Mouse (Mus musculus) right cerebral cortex, postnatal 36 days (tissue): Measurements from ENCODE around the gene Ppil4.

Experiments used
- DNase-seq, 2 experiments: peaks; one replicate each; pipeline ENCODE4 v3.0.0; 2022; ENCODE audit warnings: low spot score in 2 of 2, mixed read lengths in 1 of 2

The Ppil4 gene

GRCm38 (mm10) chr10:7824663-7825280, 32.1 kb downstream of the Ppil4 start:
- DNase-seq, result no peak

DNA sequence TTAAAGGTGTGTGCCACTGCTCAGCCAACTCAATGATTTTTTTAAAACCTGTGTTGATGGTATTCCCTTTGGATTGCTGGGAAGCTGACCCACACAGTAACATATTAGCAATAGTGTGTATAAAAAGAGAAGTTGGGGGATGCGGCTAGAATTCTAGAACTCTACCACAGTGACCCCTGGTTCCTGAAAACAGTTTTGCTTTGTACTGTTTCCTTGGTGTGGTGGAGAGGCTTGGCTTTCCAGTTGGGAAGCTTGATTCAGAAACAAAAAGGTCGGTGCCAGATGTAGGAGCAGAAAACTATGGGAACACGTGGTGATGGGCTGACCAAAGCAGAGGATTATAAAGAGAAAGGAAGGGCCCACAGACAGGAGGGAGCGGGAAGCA, 32.6 kb downstream of the Ppil4 start:
- no peak for DNase-seq

GRCm38 (mm10) chr10:7826106-7826505, 33.4 kb downstream of the Ppil4 start:
- no peak for DNase-seq

GRCm38 (mm10) chr10:7832171-7832676, 39.5 kb downstream of the Ppil4 start, which contains the start of gene Zc3h12d:
Gene Zc3h12d, plus strand, starts transcription at chr10:7832470.
- no peak for DNase-seq

GRCm38 (mm10) chr10:7833377-7834165, 40.9 kb downstream of the Ppil4 start:
- DNase-seq, result no peak

DNA sequence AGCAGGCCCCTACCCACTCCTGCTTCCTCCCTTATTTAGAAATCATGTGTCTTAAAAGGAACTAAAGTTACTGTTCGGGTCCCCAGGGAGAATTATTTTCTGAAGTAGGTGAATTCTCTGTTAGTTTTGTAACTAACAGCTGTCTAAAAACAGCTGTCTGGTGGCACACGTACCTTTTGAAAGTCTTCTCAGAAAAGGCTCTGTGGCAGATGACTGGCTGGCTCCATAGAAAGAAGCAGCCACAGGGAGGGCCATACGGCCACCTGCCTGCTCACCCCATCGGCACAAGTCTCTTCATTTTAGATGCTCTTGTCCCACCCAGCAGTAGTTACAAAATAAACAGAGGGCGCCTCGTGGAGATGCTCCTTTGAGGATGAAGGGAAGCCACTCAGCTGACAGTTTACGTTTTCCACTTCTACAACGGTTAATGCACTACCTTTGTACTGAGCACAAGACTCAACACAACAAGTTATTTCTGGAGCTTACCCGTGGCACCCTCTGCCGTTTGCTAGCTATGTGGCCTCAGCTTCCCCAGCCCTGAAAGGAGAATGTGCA, 42.1 kb downstream of the Ppil4 start:
- no peak for DNase-seq

DNA sequence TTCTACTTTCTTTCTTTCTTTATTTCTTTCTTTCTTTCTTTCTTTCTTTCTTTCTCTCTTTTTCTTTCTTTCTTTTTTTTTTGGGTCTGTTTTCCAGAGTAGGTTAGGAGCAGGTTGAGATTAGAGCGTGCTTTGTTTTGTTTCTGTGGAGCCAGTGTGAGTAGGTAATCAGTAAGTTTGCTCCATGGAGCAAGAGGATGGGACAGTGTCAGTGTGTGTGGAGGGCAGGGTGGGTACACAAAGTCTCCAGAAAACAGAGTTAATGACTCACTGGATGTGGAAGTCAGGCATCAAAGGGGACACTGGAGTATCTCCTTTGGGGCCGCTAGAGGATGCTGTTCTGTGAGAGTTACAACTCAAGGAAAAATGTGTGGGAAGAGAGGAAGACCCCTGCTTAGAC, 44.2 kb downstream of the Ppil4 start:
- no peak for DNase-seq

GRCm38 (mm10) chr10:7837446-7837845, 44.8 kb downstream of the Ppil4 start:
- no peak for DNase-seq

DNA sequence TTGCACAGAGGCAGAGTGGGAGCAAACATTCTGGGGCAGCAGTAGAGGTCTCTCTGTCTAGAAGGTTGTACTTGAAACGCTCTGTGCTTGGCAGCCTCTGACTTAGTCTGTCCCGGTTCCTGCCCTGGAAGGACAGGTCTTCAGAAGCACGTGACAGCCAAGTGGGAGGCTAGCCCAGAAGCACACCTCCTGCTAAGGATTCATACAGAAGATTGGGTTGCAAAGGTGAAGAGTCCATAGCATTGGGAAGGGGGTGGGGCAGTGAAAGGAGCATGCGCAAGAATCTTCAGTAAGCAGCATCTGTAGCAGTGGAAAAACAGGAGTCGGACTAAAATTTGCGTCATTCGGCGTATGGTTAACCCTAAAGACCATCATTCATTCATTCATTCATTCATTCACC, 45.3 kb downstream of the Ppil4 start:
- DNase-seq, result no peak

GRCm38 (mm10) chr10:7838874-7839421, 46.3 kb downstream of the Ppil4 start:
- no peak for DNase-seq

DNA sequence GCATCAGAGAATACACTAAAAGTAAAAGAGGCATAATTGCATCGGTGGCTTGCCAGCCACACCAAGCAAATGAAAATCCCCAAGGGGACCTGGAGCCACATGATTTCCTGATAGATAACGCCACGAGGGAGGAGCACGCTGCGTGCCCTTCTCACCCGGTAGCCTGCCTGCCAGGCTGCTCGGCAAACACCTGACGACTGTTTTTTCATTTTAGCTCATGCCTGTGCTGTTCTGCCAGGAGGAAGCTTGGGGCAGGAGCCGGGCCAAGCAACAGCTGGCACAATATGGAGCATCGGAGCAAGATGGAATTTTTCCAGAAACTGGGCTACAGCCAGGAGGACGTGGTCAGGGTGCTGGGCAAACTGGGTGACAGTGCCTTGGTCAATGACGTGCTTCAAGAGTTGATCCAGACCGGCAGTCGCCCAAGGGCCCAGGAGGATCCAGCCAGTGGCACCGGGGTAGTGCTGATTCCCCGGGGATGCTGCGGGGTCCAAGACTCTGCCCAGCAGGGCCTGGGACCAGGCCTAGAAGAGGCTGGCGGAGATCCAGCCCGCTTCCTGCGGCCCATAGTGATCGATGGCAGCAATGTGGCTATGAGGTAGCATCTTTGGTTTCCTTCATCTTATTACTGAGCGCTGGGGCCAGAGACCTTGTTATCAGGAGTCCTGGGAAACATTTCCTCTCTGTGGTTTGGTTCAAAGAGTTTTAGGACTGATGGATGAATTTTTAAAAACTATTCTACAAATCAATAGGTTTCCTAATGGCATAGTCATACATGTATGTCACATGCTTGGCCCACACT, 47.1 kb downstream of the Ppil4 start:
- no peak for DNase-seq

- no peak for DNase-seq
Observed at GRCm38 (mm10) chr10:7840353-7840733, 47.7 kb downstream of the Ppil4 start.

DNA sequence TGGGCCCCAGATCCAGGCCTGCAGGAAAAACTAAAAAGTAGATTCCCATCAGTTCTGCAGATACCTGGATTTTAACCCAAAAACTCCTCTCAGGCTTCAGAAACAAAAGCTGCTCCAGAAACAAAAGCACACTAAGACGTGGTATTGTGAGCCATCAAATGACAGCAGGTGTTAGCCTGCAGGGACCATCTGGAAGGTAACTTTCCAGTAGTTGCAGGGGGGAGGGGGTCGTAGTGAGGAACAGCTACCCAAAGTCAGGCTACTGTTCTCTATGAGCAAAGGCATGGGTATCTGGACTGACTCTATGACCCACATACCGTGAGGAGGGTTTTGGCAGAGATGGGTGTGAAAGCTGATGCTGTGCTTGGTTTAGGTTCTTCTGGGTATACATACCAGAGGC, 48.1 kb downstream of the Ppil4 start:
- DNase-seq, result no peak

DNA sequence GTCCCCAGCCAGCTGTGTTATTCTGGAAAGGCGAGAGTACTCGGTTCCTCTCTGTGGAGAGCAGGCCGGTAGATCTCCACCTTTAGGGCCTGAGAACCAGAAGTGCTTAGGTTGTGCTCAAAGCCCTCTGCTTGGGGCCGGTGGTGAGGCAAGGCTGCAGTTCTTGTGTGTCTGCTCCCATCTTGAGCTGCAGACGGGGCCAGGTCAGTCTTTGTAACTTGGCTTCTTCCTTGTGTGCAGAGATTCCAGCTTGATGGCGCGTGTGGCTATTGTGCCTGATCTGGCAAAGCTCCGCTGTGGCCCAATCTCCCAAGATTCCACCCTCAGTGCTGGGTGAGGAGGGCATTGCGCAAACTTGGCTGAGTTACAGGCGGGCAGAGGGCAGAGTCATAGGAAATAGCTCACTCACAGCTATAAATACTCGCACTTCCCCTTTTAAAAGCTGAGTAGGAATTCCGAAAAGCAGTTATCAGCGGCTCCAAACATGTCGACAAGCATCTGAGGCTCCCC, 48.9 kb downstream of the Ppil4 start:
- DNase-seq, result no peak

GRCm38 (mm10) chr10:7843181-7843580, 50.5 kb downstream of the Ppil4 start:
- no peak for DNase-seq

GRCm38 (mm10) chr10:7844161-7844560, 51.5 kb downstream of the Ppil4 start:
- DNase-seq, result no peak

DNA sequence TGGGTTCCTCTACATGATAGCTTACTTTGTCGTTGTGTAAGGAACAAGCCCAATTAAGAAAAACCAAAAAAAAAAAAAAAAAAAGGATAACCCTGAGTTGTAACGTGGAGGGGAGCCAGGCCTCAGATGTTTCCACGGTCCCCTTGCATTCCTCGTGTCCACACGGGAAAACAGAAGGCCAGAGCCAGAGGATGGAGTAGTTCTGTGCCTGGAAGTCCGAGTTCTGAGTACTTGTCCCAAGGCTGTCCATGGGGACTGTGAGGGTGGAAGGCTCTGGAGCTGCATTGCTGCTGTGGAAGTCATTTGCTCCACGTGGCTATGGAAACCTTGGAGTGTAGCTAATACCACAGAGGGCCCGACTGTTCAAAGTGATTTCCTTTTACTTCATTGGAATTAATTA, 52.4 kb downstream of the Ppil4 start:
- no peak for DNase-seq

DNA sequence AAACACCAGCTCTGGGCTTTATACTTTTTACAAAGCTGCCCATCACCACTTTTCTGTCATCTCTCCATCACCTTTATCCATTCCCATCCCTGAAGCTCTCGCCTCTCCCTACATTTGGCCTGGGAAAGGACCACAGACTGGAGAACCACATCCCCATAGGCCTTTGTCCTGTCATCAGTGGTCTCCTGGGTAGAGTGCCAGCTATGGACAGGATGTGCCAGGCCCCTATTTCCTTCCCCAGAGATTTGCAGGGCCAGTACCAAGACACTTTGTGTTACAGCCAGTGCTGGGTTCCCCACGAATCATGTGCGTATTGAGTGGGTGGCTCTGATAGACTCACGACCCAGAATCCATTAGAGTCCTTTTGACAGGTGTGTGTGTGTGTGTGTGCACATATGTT, 53.3 kb downstream of the Ppil4 start:
- DNase-seq, result no peak

DNA sequence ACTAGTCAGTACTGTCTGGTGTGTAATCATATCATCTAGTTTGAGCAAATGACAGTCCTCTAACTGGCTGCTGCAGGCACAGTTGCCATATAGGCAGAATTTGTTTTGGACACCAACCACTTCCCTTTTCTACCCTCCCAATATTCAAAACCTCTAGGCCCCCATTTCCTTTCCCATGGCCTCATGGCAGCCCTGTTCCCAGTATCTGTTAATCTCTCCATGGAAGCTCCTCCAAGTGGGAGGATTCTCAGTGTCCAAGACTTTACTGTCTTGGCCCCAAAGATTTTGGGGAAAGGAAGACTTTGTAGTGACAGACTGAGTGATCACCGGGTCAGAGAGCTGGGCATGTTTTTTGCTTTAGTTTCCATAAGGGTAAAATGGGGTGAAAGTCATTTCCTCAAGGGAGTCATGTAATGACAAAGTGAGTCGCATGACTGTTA, 54.5 kb downstream of the Ppil4 start:
- DNase-seq, result no peak

DNA sequence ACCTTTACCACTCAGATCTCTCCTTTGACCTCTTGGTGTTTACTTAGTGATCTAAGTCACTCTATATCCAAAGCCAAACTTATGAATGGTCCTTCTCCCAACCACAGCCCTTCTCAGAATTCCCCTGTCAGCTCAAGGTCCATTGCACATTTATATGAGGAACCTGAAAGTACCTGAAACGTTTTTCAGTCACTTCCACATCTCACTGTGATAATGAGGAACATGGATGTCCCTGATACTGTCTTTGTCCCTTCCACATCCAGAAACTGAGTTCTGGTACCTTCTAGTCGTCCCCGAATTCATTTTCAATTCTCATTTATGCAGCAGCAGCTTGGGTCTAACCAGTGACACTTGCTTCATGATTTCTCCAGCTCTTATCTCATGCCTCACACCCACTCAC, 59.2 kb downstream of the Ppil4 start:
- no peak for DNase-seq

DNA sequence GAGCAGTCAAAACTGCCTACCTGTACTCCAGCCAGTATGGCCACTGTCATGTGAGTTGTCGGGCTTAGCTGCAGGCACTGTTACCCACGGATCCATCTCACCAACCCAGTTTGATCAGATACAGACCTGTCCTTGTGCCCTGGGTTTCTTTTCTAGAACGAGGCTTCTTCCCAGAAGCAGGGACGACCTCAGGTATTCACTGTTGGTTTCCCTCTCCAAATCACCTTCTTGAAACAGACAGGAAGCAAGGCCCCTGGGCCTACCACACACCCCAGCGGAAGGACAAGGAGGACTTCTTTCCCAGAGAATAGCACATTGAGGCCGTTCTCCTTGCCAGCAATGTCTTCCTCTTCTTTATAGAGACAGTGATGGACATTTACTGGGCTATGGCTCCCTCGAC, 67.8 kb downstream of the Ppil4 start:
- DNase-seq, result no peak
